Mouse (Mus musculus): ENCODE data around the gene Fancc. TPM values are rescaled to one million over a fixed set of nuclear protein-coding genes. Genes with fewer than 3 reads are reported as not detected.
"Not testable (repeated sequence)": the region's sequence is repeated elsewhere in the genome, so short reads cannot be mapped to it uniquely, and the experiment has no call there.

The Fancc gene
- polyA plus RNA-seq, 1 experiment from 2014 or later: 9.3 TPM

DNA sequence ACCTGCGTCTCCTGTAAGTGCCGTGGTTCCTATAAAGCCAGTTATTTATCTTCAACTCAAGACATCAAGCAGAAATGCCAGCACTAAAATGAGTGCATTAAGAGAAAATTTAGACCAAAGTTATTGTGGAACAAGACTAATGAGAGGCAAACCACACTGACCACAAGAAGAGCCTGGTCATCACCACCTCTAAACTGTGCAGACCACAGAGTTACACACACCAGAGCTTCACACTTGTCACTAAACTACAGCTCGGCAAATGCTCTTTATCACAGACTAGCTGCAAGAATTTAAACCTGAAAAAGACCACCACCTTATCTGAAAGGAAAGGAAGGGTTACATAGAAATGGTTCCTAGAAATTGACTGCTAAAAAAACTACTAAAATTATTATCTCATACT, 135.3 kb downstream of the Fancc start:
- H3K27me3 ChIP-seq (ENCODE audit: control insufficient read depth, insufficient read depth, low read length): no peaks in the 10 kb centered on the region
- 53% methylated on average over 3 of the region's 3 CpGs for WGBS
- no peak overlapping the region for H3K9ac ChIP-seq (ENCODE audit: low read length)
- H3K4me2 ChIP-seq (replicated peaks; ENCODE audit: low read depth): no peak overlapping the region
- no peaks in the 10 kb centered on the region for H3K9me3 ChIP-seq (ENCODE audit: control insufficient read depth, low read length)
- ATAC-seq (ENCODE audit: low FRiP score, low TSS enrichment) (no peak), DNase-seq (ENCODE audit: low spot score) (no peak)
- no peaks in the 10 kb centered on the region for H3K4me1 ChIP-seq (replicated peaks; ENCODE audit: control insufficient read depth, insufficient read depth)
- no peak for TF ChIP-seq CTCF (IDR thresholded peaks at IDR 0.05; ENCODE audit: low read depth)
- no peak for TF ChIP-seq EP300 (optimal IDR thresholded peaks at IDR 0.05)
- H3K4me3 ChIP-seq (ENCODE audit: low read depth, low read length): no peak overlapping the region
- no peaks in the 10 kb centered on the region for H3K36me3 ChIP-seq (ENCODE audit: control insufficient read depth, insufficient read depth, low read length)
- no peak overlapping the region for H3K27ac ChIP-seq (replicated peaks)

DNA sequence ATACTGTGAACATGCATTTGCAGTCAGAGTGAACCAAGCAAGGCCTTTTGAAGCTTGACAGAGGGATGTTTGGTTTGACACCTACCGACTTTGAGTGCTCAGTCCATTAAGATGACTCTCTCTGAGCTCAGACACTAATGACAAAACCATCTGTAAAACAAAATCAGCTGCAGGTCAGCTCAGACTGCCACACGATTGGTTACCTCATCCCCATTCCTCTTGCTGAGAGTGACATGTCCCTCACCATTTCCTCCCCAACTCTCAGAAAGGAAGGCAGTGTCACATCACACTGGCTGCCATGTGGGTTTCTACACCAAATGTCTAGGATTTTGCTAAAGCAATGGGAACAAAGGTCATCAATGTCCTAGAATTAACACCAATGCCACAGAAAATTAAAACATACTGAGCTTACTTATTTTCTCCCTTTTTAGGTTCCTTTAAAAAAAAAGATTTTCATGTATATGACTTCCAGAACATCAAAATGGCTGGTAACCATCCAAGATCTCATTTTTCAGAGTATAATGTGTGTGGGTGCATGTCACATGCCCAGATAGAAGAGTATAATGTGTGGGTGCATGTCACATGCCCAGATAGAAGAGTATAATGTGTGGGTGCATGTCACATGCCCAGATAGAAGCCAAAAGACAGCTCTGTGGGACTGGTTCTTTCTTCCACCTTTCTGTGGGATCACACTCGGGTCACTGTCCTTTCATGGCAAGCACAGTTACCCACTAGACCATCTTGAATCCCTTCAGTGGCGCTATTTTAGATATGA, 136.8 kb downstream of the Fancc start:
- no peak overlapping the region for H3K27ac ChIP-seq (replicated peaks)
- 70% methylated on average over 4 of the region's 4 CpGs for WGBS

DNA sequence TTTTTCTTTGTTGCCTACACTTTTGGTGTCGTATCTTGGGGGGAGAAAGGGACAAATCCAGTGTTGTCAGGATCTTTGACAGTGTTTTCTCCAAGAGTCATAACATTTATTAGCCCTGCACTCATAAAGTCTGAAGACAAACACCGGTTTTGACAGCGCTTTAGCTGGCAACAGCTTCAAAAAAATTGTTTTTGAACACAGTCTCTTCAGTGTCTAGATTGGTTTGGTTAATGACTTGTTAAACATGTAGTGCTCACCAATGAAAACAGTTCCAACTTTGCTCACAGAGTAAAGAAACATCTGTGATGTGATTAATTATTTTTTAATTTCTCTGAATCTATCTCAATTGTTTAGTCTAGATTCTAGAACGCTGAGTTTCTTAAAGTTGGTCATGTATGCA, 137.7 kb downstream of the Fancc start:
- no peak overlapping the region for H3K27ac ChIP-seq (replicated peaks)
- no peaks in the 10 kb centered on the region for H3K36me3 ChIP-seq (ENCODE audit: control insufficient read depth, insufficient read depth, low read length)
- 54% methylated on average over 4 of the region's 4 CpGs for WGBS
- H3K4me1 ChIP-seq (replicated peaks; ENCODE audit: control insufficient read depth, insufficient read depth): no peaks in the 10 kb centered on the region
- TF ChIP-seq EP300 (optimal IDR thresholded peaks at IDR 0.05) (no peak), CTCF (IDR thresholded peaks at IDR 0.05; ENCODE audit: low read depth) (no peak)
- no peak overlapping the region for H3K4me2 ChIP-seq (replicated peaks; ENCODE audit: low read depth)
- DNase-seq (ENCODE audit: low spot score) (no peak), ATAC-seq (ENCODE audit: low FRiP score, low TSS enrichment) (no peak)
- no peaks in the 10 kb centered on the region for H3K27me3 ChIP-seq (ENCODE audit: control insufficient read depth, insufficient read depth, low read length)
- H3K4me3 ChIP-seq (ENCODE audit: low read depth, low read length): no peak overlapping the region
- H3K9ac ChIP-seq (ENCODE audit: low read length): no peak overlapping the region
- H3K9me3 ChIP-seq (ENCODE audit: control insufficient read depth, low read length): no peaks in the 10 kb centered on the region

More for the DNA sequence above, 136.8 kb downstream of the Fancc start:
- H3K9me3 ChIP-seq (ENCODE audit: control insufficient read depth, low read length): no peaks in the 10 kb centered on the region
- H3K9ac ChIP-seq (ENCODE audit: low read length): no peak overlapping the region
- no peak overlapping the region for H3K4me3 ChIP-seq (ENCODE audit: low read depth, low read length)
- ATAC-seq (ENCODE audit: low FRiP score, low TSS enrichment) (no peak), DNase-seq (ENCODE audit: low spot score) (no peak)
- H3K27me3 ChIP-seq (ENCODE audit: control insufficient read depth, insufficient read depth, low read length): no peaks in the 10 kb centered on the region
- TF ChIP-seq CTCF (IDR thresholded peaks at IDR 0.05; ENCODE audit: low read depth): no peak
- TF ChIP-seq EP300 (optimal IDR thresholded peaks at IDR 0.05): no peak
- H3K4me2 ChIP-seq (replicated peaks; ENCODE audit: low read depth): no peak overlapping the region
- no peaks in the 10 kb centered on the region for H3K4me1 ChIP-seq (replicated peaks; ENCODE audit: control insufficient read depth, insufficient read depth)
- no peaks in the 10 kb centered on the region for H3K36me3 ChIP-seq (ENCODE audit: control insufficient read depth, insufficient read depth, low read length)

DNA sequence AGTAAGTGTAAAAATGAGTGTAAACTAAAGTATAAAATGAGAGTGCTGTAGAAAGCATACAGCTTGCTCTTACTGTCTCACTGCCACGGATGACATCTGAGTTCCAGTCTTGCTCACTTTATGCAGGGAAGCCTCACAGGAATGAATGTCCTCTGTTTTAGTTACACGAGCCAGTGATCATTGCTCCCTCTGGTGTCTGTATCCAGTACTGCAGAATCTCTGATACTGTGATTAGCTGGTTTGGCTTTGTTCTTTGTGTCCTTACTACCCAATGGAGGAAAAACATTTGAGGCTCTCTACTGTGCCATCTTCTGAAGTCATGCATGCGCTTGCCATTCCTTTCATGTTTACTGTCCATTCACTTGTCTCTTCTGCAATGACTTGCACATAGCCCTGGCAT, 140.5 kb downstream of the Fancc start:
- no peak overlapping the region for H3K4me3 ChIP-seq (ENCODE audit: low read depth, low read length)
- H3K9ac ChIP-seq (ENCODE audit: low read length): no peak overlapping the region
- WGBS: 36% methylated on average over 3 of the region's 3 CpGs
- H3K4me1 ChIP-seq (replicated peaks; ENCODE audit: control insufficient read depth, insufficient read depth): no peaks in the 10 kb centered on the region
- no peak overlapping the region for H3K4me2 ChIP-seq (replicated peaks; ENCODE audit: low read depth)
- no peaks in the 10 kb centered on the region for H3K36me3 ChIP-seq (ENCODE audit: control insufficient read depth, insufficient read depth, low read length)
- H3K27ac ChIP-seq (replicated peaks): no peak overlapping the region
- H3K9me3 ChIP-seq (ENCODE audit: control insufficient read depth, low read length): no peaks in the 10 kb centered on the region
- peak; percentile 43 for DNase-seq (ENCODE audit: low spot score)
- ATAC-seq (ENCODE audit: low FRiP score, low TSS enrichment): no peak
- H3K27me3 ChIP-seq (ENCODE audit: control insufficient read depth, insufficient read depth, low read length): no peaks in the 10 kb centered on the region
- TF ChIP-seq CTCF (IDR thresholded peaks at IDR 0.05; ENCODE audit: low read depth) (peak; percentile 91), EP300 (optimal IDR thresholded peaks at IDR 0.05) (no peak)

DNA sequence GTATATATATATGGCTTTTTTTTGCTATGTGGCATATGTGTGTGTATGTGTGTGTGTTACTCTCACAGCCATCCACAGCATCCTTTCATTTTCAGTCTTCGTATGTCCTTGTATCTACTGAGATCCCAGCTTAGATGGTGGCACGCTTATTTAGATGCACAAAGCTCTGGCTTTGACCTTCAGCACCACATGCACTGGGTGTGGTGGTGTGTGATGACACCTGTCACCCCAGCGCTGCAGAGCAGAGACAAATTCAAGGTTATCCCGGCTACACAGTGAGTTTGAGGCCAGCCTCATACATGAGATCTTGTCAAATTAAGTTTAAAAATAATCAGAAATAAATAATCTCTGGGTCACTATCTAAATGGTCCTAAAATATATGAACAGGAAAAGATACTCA, 141.0 kb downstream of the Fancc start:
- no peak overlapping the region for H3K9ac ChIP-seq (ENCODE audit: low read length)
- 92% methylated on average over 4 of the region's 4 CpGs for WGBS
- H3K4me1 ChIP-seq (replicated peaks; ENCODE audit: control insufficient read depth, insufficient read depth): no peaks in the 10 kb centered on the region
- no peak for DNase-seq (ENCODE audit: low spot score)
- H3K4me3 ChIP-seq (ENCODE audit: low read depth, low read length): no peak overlapping the region
- TF ChIP-seq EP300 (optimal IDR thresholded peaks at IDR 0.05) (no peak), CTCF (IDR thresholded peaks at IDR 0.05; ENCODE audit: low read depth) (no peak)
- H3K4me2 ChIP-seq (replicated peaks; ENCODE audit: low read depth): no peak overlapping the region
- no peaks in the 10 kb centered on the region for H3K36me3 ChIP-seq (ENCODE audit: control insufficient read depth, insufficient read depth, low read length)
- H3K27ac ChIP-seq (replicated peaks): no peak overlapping the region
- ATAC-seq (ENCODE audit: low FRiP score, low TSS enrichment): no peak
- H3K9me3 ChIP-seq (ENCODE audit: control insufficient read depth, low read length): no peaks in the 10 kb centered on the region
- no peaks in the 10 kb centered on the region for H3K27me3 ChIP-seq (ENCODE audit: control insufficient read depth, insufficient read depth, low read length)

DNA sequence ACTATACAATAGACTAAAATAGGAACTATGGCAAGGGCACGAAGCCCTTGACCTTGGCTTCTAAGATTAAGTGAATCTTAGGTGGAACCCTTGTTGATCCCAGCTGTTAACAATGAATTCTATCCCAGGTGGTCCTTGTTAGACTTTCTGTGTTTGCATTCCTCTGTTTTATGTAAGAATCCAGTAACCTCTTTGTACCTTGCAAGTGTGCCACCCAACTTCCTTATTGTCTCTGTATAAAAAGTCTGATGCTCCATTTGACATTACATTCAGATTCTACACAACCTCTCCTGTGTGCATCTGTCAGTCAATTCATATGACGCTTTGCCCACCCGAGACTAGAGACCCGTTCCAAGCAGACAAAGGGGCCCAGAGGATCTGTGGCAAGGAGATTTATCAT, 143.8 kb downstream of the Fancc start:
- WGBS: 72% methylated on average over 4 of the region's 4 CpGs
- ATAC-seq (ENCODE audit: low FRiP score, low TSS enrichment); DNase-seq (ENCODE audit: low spot score): not testable (repeated sequence)

More for the DNA sequence above, 143.8 kb downstream of the Fancc start:
- H3K4me2 ChIP-seq (replicated peaks; ENCODE audit: low read depth); H3K4me3 ChIP-seq (ENCODE audit: low read depth, low read length); H3K27me3 ChIP-seq (ENCODE audit: control insufficient read depth, insufficient read depth, low read length); H3K4me1 ChIP-seq (replicated peaks; ENCODE audit: control insufficient read depth, insufficient read depth); H3K9me3 ChIP-seq (ENCODE audit: control insufficient read depth, low read length); H3K27ac ChIP-seq (replicated peaks); H3K36me3 ChIP-seq (ENCODE audit: control insufficient read depth, insufficient read depth, low read length); H3K9ac ChIP-seq (ENCODE audit: low read length): not testable (repeated sequence)

Data from stomach, postnatal 0 days (tissue).